Mouse (Mus musculus): ENCODE measurements around the gene Tbc1d2b. TPM values are rescaled to one million over a fixed set of nuclear protein-coding genes. Genes with fewer than 3 reads are reported as not detected.

Gene Tbc1d2b
- polyA plus RNA-seq, 1 experiment: 14.9 TPM

GRCm38 (mm10) chr9:90183550-90183949 lies 87.1 kb downstream of the Tbc1d2b start:
- no peak overlapping the region for H3K4me3 ChIP-seq (replicated peaks; ENCODE audit: insufficient read depth, low read depth, low read length)
- no peak overlapping the region for H3K27ac ChIP-seq (ENCODE audit: insufficient read depth, low read length)
- no peak for DNase-seq
- H3K27me3 ChIP-seq (ENCODE audit: control insufficient read depth, insufficient read depth, low read length): no peaks in the 10 kb centered on the region
- TF ChIP-seq CTCF (IDR thresholded peaks at IDR 0.05; ENCODE audit: borderline replicate concordance, insufficient read depth, low read depth, low read length) (no peak), POLR2A (IDR thresholded peaks at IDR 0.05; ENCODE audit: borderline replicate concordance, insufficient read depth, low read length) (no peak)
- no peaks in the 10 kb centered on the region for H3K4me1 ChIP-seq (ENCODE audit: control insufficient read depth, insufficient read depth, low read length)
- WGBS: 82% methylated on average over 3 of the region's 3 CpGs

GRCm38 (mm10) chr9:90182636-90183421 lies 87.8 kb downstream of the Tbc1d2b start:
- Histone ChIP-seq H3K4me3 (replicated peaks; ENCODE audit: insufficient read depth, low read depth, low read length) (no peak overlapping the region), H3K4me1 (ENCODE audit: control insufficient read depth, insufficient read depth, low read length) (no peaks in the 10 kb centered on the region), H3K27me3 (ENCODE audit: control insufficient read depth, insufficient read depth, low read length) (no peaks in the 10 kb centered on the region), H3K27ac (ENCODE audit: insufficient read depth, low read length) (no peak overlapping the region)
- no peak for TF ChIP-seq CTCF (IDR thresholded peaks at IDR 0.05; ENCODE audit: borderline replicate concordance, insufficient read depth, low read depth, low read length)
- no peak for TF ChIP-seq POLR2A (IDR thresholded peaks at IDR 0.05; ENCODE audit: borderline replicate concordance, insufficient read depth, low read length)
- DNase-seq: no peak
- WGBS: 58% methylated on average over 18 of the region's 18 CpGs

- Histone ChIP-seq H3K27me3 (ENCODE audit: control insufficient read depth, insufficient read depth, low read length) (no peaks in the 10 kb centered on the region), H3K27ac (ENCODE audit: insufficient read depth, low read length) (no peak overlapping the region), H3K4me3 (replicated peaks; ENCODE audit: insufficient read depth, low read depth, low read length) (no peak overlapping the region), H3K4me1 (ENCODE audit: control insufficient read depth, insufficient read depth, low read length) (no peaks in the 10 kb centered on the region)
- 85% methylated on average over 6 of the region's 6 CpGs for whole genome bisulfite sequencing
- TF ChIP-seq CTCF (IDR thresholded peaks at IDR 0.05; ENCODE audit: borderline replicate concordance, insufficient read depth, low read depth, low read length) (no peak), POLR2A (IDR thresholded peaks at IDR 0.05; ENCODE audit: borderline replicate concordance, insufficient read depth, low read length) (no peak)
- DNase-seq: no peak
Measured at GRCm38 (mm10) chr9:90181656-90182388, 88.8 kb downstream of the Tbc1d2b start.

GRCm38 (mm10) chr9:90179409-90179808 lies 91.2 kb downstream of the Tbc1d2b start:
- DNase-seq: no peak
- H3K27me3 ChIP-seq (ENCODE audit: control insufficient read depth, insufficient read depth, low read length): no peaks in the 10 kb centered on the region
- WGBS: 86% methylated on average over 5 of the region's 5 CpGs
- no peak overlapping the region for H3K27ac ChIP-seq (ENCODE audit: insufficient read depth, low read length)
- no peaks in the 10 kb centered on the region for H3K4me1 ChIP-seq (ENCODE audit: control insufficient read depth, insufficient read depth, low read length)
- H3K4me3 ChIP-seq (replicated peaks; ENCODE audit: insufficient read depth, low read depth, low read length): no peak overlapping the region
- TF ChIP-seq CTCF (IDR thresholded peaks at IDR 0.05; ENCODE audit: borderline replicate concordance, insufficient read depth, low read depth, low read length) (no peak), POLR2A (IDR thresholded peaks at IDR 0.05; ENCODE audit: borderline replicate concordance, insufficient read depth, low read length) (no peak)

- DNase-seq: no peak
- H3K27ac ChIP-seq (ENCODE audit: insufficient read depth, low read length): no peak overlapping the region
- no peaks in the 10 kb centered on the region; the same call in 1 of the 2 replicates for H3K4me1 ChIP-seq (ENCODE audit: control insufficient read depth, insufficient read depth, low read length)
- no peaks in the 10 kb centered on the region for H3K27me3 ChIP-seq (ENCODE audit: control insufficient read depth, insufficient read depth, low read length)
- 87% methylated on average over 3 of the region's 3 CpGs for WGBS
- no peak overlapping the region for H3K4me3 ChIP-seq (replicated peaks; ENCODE audit: insufficient read depth, low read depth, low read length)
- no peak for TF ChIP-seq POLR2A (IDR thresholded peaks at IDR 0.05; ENCODE audit: borderline replicate concordance, insufficient read depth, low read length)
- TF ChIP-seq CTCF (IDR thresholded peaks at IDR 0.05; ENCODE audit: borderline replicate concordance, insufficient read depth, low read depth, low read length): no peak
Measured at GRCm38 (mm10) chr9:90173330-90173729, 97.3 kb downstream of the Tbc1d2b start.

- 83% methylated on average over 8 of the region's 8 CpGs for WGBS
- DNase-seq: no peak
- no peaks in the 10 kb centered on the region; the same call in 1 of the 2 replicates for H3K4me1 ChIP-seq (ENCODE audit: control insufficient read depth, insufficient read depth, low read length)
- no peak overlapping the region for H3K27ac ChIP-seq (ENCODE audit: insufficient read depth, low read length)
- no peak overlapping the region for H3K4me3 ChIP-seq (replicated peaks; ENCODE audit: insufficient read depth, low read depth, low read length)
- H3K27me3 ChIP-seq (ENCODE audit: control insufficient read depth, insufficient read depth, low read length): no peaks in the 10 kb centered on the region
- no peak for TF ChIP-seq POLR2A (IDR thresholded peaks at IDR 0.05; ENCODE audit: borderline replicate concordance, insufficient read depth, low read length)
- no peak for TF ChIP-seq CTCF (IDR thresholded peaks at IDR 0.05; ENCODE audit: borderline replicate concordance, insufficient read depth, low read depth, low read length)
Measured at GRCm38 (mm10) chr9:90172528-90173321, 97.9 kb downstream of the Tbc1d2b start.

- no peak for DNase-seq
- Histone ChIP-seq H3K4me1 (ENCODE audit: control insufficient read depth, insufficient read depth, low read length) (no peaks in the 10 kb centered on the region; the same call in 1 of the 2 replicates), H3K4me3 (replicated peaks; ENCODE audit: insufficient read depth, low read depth, low read length) (no peak overlapping the region), H3K27ac (ENCODE audit: insufficient read depth, low read length) (no peak overlapping the region), H3K27me3 (ENCODE audit: control insufficient read depth, insufficient read depth, low read length) (no peaks in the 10 kb centered on the region)
- no peak for TF ChIP-seq POLR2A (IDR thresholded peaks at IDR 0.05; ENCODE audit: borderline replicate concordance, insufficient read depth, low read length)
- TF ChIP-seq CTCF (IDR thresholded peaks at IDR 0.05; ENCODE audit: borderline replicate concordance, insufficient read depth, low read depth, low read length): no peak
- 98% methylated on average over 19 of the region's 19 CpGs for whole genome bisulfite sequencing
Measured at GRCm38 (mm10) chr9:90171421-90171820, 99.2 kb downstream of the Tbc1d2b start.
